Mouse (Mus musculus): ENCODE results near the gene Dctpp1.

The Dctpp1 gene

DNA sequence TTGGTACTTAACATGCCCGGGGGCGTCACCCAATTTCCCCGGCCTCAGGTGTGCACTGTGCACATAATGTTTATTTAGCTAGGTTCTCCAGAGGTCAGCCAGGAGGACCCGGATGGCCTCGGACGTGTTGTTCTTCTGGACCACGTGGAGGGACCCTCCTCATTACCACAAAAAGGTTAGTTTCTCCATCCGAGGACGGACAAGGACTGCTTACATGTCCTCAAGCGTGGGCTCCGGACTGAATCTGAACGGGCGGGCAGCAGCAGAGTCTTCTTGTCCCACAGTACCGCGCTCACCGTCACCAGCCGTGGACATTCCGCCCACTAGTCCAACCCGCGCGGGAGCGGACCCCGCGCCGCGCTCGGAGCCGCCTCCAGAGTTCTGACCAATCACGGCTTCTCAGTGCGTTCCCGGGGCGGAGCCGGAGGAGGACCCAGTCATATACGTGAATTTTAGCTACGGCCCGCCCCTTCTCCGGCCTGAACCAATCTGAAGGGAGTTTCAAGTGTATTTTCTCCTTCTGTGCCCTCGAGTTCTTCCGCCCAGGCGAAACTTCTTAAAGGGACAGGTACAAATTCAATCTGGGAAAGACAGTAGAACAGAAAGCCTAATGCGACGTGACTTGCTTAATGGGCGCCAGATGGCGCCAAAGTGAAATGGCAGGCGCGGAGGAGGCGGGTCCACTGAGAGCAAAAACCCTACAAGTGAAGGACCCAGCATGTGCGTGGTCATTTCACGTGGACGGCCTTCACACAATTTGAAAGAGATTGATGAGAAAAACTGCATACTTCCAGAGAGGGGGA is at the start of gene Dctpp1:
TSS of gene Dctpp1 (minus strand) at position 401 of the 803 bp plus-strand sequence.
- in situ Hi-C loops (cut with MseI, MboI): no loop called here

DNA sequence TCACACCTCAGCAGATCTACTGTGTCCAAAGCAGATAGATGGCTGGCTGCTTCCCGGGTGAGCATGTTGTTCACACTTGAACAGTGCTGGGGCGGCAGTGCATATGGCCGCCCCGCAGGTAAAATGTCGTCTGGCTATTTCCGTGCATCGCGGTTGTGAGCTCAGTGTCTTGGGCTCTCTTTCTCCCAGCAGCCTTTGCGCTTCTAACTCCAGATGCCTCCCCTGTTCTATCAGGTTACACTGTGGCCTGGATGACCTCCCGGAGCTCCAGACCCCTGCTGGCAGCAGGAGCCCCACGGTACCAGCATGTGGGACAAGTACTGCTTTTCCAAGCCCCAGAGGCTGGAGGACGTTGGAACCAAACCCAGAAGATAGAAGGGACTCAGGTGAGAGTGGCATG is 49.4 kb upstream of the Dctpp1 start:
- in situ Hi-C loops (cut with MseI, MboI): no loop called here

DNA sequence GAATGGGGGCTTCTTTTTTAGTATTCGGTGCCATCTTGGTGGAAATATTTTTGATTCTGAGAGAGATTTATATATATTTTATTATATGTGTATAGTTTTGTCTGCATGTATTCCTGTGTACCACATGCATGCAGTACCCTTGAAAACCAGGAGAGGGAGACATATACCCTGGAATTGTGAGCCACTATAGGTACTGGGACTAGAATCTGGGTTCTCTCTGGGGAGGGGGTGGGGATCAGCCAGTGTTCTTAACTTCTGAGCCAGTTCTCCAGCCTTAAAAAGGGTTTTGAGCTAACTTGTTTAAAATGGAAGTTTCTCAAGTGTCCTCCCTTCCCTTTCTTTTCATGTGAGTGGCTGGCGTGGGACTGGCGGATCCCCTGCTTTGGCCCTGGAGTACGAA is 48.4 kb upstream of the Dctpp1 start:
- in situ Hi-C loops (cut with MseI, MboI): no loop called here

DNA sequence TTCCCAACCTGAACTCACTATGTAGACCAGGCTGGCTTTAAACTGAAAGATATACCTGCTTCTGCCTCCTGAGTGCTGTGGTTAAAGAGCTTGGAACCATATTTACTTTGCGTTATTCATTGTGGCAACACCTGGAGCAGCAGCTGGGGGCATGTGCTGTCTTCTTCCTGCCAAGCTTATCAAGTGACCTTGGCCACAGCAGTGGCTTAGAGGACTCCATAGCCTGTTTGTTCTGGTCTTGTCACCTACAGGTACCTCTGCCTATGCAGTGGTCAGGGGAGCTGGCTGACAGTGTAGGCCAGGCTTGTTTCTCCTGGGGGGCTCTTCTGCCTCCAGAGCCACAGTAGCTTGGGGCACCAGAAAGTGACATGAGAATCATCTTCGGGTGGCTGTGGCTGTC is 47.9 kb upstream of the Dctpp1 start:
- in situ Hi-C loops (cut with MseI, MboI): no loop called here

DNA sequence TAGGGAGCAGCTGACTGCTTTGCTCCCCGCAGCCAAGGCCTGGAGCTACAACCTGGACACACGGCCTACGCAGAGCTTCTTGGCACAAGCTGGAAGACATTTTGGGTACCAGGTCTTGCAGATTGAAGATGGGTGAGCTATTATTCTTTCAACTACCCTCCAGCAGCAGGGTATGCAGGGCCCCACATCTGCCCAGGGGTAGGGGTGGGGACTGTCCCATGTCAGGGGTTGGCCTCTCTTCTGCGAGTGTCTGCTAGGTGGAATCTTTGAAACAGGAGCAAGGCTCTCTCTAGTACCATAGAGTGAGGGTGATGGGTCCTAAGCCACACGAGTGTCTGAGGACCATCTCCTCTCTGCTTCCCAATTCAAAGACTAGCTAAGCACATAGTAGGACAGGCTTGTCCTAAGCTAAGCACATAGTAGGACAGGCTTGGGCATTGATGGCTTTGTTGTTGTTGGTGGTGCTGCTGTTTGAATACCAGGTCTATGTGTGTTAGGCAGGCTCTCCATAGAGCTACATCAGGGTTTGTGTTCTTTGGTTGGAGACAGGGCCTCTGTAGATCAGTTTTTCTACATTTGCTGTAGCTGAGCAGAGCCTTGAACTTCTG is 37.2 kb upstream of the Dctpp1 start:
- in situ Hi-C loops (cut with MseI, MboI): no loop called here

DNA sequence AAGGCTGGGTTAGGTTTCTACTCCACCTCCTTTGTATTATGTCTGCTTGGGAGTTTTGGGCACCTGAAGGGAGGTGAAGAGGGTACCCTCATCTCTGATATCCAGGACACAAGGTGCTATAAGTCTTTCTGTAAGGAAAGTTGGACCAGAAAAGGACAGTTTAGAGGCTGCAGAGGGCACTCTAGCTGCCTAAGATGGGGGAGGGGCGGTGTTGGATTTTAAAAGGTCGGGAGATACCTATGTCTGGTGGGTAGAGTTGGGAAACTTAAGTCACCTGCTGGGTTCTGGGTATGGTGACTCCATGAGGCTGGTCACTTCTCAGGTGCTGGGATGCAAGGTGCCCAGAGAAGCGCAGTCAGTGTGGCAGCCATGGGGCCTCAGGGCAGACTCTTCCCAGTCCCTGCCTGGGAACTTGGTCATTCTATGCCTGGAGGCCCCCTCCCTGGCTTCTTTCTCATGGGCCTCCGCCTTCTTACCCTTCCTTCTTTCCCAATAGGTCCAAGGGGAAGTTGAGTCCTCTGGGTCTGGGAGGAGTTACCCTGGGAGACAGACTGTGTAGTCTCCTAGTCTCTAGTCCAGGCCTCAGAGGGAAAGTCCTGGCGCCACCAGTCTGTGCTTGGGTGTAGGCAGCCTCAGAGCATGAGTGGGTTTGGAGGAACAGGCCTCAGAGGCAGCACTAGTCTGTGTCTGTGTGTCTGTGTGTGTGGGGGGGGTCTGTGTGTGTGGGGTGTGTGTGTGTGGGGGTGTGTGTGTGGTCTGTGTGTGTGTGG is 36.5 kb upstream of the Dctpp1 start:
- in situ Hi-C loops (cut with MseI, MboI): no loop called here

DNA sequence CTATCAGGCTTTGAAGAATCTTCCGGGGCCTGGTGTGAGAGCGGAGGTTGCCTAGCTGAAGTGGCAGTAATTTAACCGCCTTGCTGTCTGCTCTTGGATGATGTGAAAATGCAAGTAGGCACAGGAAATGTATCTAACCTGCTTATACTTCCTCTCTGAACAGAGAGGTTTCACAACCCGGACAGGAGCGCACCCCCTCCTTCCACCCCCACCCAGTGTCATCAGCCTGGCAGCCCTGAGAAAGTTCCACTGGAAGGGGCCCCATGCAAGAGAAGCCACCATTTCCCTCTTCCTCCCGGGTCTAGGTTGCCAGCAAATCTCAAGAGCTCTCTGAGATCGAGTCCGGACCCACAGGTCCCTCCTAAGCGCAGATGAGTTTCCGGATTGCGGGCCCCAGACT is 35.6 kb upstream of the Dctpp1 start, which contains the start of gene Itgal:
TSS of gene Itgal (plus strand) at position 163 of the 400 bp plus-strand sequence.
- in situ Hi-C loops (cut with MseI, MboI): no loop called here

DNA sequence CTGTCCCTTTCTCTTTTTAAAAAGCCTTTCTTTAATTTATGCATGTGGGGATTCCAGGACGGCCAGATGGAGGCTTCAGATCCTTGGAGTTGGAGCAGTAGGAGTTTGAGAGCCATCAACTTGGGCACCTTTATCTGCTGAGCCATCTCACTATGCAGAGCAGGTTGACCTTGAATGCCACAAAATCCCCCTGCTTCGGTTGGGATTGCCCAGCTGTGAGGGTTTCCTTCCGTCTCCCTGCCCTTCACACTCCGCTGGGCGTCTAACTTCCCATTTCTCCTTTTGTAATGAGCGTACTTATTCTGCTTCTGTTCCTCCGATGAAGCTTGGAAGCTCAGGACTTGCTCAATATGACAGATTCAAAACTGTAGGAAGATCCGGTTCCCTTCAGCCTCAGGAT is 29.6 kb upstream of the Dctpp1 start:
- in situ Hi-C loops (cut with MseI, MboI): no loop called here

DNA sequence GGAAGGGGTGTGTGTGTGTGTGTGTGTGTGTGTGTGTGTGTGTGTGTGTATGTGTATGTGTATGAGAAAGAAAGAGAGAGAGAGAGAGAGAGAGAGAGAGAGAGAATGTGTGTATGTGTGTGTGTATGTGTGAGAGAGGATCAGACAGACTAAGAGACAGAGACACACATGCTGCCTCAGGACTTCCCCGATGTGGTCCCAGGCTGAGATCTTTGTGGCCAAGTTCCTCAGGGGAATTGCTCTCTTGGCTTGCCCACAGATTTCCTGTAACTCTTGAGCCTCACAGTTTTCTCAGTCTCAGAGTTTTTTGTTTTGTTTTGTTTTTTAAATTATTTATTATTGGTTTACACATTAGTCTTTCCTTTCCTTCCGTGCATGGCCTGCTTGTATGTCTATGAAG is 28.8 kb upstream of the Dctpp1 start:
- in situ Hi-C loops (cut with MseI, MboI): no loop called here

DNA sequence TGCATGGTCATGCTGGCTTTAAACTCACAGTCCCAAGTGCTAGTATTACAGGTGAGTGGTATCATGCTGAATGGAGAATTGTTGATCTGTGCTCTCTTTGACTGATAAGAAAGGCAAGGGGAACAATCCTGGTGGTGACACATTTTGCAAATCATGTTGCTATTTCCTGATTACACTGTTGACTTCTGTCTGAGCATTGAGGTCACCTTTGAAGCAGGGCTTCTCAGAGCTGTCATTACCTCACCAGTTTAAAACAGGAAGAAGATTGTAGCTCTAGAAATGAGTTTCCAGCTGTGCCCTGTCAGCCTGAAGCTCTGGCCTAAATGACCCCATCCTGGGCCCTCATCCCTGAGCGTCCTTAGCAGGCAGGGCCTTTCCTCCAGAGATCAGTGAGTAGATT is 27.4 kb upstream of the Dctpp1 start:
- in situ Hi-C loops (cut with MseI, MboI): no loop called here

DNA sequence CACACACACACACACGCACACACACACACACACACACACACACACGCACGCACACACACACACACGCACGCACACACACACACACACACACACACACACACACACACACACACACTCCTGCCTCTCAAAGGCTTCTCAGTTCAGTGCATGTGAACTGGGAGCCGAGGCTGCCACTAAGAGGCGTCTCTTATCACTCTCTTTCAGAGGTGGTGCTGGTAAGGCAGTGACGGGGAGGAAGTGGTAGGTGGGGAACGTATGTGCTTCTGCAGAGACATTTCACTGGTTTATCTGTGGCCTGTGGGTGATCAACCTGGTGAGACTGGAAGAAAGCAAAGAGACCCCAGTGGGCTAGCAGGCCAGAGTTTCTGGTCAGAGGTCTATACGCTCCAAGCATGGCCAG is 24.6 kb upstream of the Dctpp1 start:
- in situ Hi-C loops (cut with MseI, MboI): no loop called here

DNA sequence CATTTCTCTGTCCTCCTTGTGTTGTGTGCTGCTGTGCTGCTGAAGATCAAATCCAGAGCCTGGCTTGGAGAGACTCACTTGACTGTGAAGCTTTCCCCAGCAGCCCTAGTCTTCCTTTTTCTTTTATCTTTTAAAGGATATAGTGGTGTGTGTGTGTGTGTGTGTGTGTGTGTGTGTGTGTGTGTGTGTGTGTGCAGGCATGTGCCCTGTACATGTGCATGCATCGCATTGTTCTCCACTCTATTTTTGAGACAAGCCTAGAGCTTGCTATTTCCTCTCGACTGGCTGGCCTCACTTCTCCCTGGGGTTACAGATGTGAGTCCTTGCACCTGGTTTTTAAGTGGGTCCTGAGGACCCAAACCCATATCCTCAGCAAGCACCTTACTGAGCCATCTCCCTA is 21.7 kb upstream of the Dctpp1 start:
- in situ Hi-C loops (cut with MseI, MboI): no loop called here

DNA sequence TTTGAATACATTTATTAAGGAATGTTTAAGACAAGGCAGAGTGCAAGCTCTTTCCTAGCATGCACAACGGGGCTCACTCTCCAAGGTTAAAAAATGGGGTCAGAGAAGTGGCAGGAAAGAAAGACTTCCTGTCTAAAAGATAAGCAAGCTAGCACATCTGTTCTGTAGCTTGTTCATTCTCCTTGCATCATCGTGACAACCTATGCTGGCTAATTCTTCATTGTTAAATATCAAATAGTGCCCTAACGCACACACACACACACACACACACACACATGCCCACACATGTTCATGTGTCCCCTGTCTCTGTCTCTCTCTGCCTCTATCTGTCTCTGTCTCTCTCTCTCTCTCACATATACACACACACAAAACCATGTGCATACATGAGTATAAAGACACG is 20.6 kb upstream of the Dctpp1 start:
- in situ Hi-C loops (cut with MseI, MboI): no loop called here

DNA sequence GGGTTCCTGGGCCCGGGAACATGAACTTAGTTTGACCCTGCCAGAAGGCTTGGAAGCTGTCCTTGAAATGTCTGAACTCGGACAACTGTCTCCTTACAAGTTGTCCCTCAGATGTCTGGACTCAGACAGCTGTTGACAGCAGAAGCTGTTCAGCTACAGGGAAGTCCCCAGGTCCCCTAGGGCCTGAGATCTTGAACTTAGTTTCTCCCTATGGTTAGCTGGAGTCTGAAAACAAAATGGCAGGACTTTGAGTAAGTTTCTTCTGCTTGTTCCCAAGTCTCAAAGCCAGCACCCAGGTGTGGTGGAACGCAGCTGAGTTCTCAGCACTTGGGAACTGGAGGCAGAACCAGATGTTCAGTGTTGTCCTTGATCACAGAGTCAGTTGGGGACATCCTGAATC is 19.6 kb upstream of the Dctpp1 start:
- in situ Hi-C loops (cut with MseI, MboI): no loop called here

DNA sequence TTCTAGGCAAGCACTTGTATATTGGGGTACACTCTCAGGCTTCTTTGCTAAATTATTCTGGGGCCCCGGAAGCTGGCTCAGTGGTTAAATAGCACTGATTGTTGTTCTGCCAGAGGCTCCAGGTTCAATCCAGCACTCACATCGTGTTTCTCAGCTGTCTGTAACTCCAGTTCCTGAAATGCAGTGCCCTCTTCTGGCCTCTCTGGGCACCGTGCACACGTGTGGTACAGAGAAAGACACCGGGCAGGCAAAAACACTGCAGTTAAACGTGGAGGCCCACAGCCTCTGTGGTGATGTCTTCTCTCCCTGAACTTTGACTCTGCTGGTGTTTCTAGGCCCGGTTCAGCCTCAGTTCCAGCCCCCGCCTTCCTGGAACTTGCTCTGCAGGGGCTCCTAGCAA is 17.8 kb upstream of the Dctpp1 start:
- in situ Hi-C loops (cut with MseI, MboI): no loop called here

DNA sequence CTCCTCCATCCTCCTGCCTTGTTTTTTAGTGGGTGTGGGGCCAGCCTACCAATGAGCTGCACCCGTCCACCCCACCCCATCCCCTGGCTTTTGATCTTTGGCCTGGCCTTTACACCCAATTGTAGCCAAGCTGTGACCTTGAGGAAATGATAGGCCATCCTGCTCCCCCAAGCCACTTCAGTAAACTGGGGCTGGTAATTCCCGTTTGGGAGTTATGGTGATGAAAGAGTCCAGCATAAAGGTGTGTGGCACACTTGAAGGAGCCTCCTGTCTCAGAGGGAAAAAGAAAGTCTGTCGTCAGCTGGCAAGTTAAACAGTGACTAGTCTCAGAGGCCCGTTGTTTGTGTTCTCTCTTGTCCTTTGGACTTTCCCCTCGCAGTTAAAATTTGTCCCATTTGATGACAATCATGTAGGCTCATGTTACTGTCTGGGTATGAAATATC is 16.0 kb upstream of the Dctpp1 start:
- in situ Hi-C loops (cut with MseI, MboI): no loop called here

DNA sequence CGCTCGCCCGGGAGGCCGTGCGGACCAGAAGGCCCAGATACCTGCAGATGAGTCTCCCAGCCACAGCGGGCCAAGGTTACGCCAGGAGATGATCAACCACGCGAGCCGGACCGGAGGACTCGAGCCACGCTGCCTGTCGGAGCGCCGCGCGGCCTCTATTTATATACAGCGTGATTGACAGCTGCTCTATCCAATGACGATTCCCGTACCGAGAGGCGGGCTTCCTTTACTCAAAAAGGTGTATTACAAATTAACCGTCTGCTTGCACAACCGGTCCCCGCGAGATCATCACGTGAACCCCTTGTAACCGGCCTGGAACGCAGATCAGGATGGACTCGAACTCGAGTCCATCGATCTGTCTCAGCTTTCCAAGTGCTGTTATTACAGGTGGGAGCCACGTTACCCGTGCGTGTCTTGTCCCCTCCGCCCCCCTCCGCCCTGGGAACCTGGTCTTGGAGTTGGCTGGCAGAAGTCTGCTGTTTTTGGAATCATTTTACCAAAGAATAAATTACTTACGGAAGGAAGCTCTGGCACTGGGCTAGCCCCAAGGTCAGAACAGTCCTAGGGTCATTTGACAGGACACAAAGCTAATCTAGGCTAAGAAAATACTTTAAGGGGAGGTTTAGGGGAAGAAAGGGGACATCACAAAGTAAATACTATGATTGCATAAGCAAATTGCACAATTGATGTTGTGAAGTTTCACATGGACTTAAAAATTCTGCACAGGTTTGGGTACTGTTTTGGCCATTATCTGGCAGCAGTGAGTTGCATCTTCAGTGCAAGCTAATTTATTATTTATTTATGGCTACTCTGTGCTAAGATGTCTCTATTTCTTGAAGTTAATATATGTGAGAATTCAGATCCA is 13.6 kb upstream of the Dctpp1 start, which contains the start of gene Sephs2:
TSS of gene Sephs2 (minus strand) at position 131 of the 865 bp plus-strand sequence.
- in situ Hi-C loops (cut with MseI, MboI): no loop called here

DNA sequence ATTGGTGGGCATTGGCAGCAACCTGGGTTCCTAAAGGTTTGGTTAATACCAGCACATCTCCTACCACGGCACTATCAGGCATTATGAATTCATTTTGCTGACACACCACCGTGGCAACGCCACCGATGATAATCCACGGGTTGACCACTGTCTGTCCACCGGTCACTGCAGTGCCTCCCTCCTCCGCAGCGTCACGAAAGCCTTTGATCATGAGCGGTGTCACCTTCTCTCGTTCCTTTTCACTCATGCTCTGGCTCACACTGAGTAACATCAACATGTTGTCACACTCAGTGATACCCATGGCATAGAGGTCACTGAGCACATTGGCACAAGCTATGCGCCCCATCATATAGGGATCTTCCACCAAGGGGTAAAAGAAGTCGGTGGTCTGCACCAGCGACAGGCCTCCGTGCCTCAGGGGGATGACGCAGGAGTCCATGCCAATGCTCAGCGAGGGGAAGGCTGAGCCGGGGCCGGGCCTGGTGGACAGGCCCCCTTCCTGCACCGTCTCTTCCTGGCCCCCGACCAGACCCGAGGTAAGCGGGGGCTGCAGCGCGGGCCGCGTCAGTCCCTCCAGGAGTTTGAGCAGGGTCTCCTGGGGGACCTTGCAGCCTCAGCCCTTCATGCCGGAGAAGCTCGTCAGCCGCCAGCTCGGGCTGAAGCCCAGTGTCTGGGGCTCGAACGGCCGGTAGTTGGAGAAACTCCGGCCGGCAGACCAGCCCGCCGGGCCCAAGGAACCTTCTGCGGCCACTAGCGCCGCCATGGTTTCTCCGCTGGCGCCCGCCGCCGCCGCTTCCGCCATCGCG is 12.8 kb upstream of the Dctpp1 start:
- in situ Hi-C loops (cut with MseI, MboI): no loop called here

DNA sequence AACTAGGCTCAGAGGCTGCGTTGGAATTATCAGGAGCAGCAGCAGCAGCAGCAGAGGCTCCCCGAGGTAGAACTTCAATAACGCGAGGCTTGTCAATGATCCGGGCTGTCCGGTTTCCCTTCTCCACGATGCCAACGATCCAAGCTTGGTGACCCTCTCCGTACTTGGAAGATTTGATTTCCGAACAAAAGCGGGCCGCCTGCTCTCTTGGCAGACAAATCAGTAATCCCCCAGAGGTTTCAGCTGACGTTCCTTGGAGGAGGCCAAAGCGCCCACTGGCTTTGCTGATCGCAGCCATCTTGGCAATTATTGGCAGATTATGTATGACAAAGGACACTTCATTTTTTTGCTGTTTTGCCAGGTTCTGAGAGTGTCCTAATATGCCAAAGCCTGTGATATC is 12.1 kb upstream of the Dctpp1 start:
- in situ Hi-C loops (cut with MseI, MboI): no loop called here

DNA sequence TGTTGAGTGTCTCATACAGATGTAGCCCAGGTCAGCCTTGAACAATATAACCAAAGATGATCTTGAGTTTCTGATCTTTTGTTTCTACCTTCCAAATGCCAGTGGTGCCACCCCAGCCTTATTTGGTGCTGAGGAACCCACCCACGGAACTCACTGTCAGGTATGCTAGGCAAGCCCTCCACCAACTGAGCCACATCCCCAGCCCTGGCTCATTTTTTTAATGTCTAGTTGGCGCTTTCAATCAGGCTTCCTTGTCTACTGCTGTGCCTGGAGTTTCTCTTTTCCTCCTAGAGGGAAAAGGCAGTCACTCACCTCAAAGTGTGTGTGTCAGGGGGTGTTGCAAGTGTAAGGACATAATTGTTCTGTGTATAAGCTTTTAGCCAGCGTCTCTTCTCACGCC is 10.6 kb upstream of the Dctpp1 start:
- in situ Hi-C loops (cut with MseI, MboI): no loop called here

DNA sequence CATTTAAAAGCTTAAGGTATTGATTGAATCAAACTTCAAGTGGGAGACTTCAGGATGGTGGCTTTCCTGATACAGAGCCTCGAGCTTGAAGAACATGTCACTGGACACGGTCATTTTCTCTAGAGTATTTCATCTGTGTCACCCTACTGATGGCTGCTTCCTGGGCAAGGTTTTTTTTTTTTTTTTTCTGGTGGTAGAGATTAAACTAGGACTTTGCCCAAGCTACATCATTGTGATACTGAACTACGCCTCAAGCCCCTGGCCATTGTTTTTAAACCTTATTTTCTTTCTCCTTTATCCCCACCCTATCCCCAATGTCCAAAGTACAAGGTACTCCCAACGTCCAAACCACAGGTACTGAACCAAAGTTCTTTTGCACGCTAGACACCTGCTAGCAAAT is 10.2 kb upstream of the Dctpp1 start:
- in situ Hi-C loops (cut with MseI, MboI): no loop called here

Measured in mouse trophoblast stem cell (cell line).